Mouse (Mus musculus): ENCODE data around the gene Spata3.

GRCm38 (mm10) chr1:85993541-85993940 is 23.1 kb upstream of the Spata3 start:
- TF ChIP-seq CTCF (IDR thresholded peaks at IDR 0.05), result no peak
- TF ChIP-seq EP300 (IDR thresholded peaks at IDR 0.05), result no peak
